ENCODE assay signal across 21 mouse cellular contexts in the genomic region with DNA sequence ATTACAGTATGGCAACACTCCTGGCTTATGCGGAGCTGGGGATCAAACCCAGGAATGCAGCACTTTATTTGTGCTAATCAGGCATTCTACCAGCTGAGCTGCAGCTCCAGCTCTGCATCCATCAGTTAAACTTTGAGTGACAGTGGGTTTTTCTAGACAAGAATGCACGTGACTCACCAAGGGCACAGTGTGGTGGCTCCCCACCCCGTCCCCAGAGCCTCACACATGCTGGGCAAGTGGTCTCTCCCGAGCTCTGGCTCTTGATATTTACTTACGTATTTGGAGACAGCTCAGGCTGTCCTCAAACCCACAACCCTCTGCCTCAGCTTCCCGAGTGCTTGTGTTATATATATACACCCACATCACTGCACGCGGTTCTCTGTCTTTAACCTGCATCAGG.
DNase-seq lines count a peak whose midpoint lies in the region; ATAC-seq and TF ChIP-seq lines count a peak whose summit lies in the region.
"Had no signal": no experiment of that assay in that cellular context is flagged by ENCODE, and none has a peak within 500 bp of the region (broad histone marks: within the 10 kb centered on the region; RNA-seq: fewer than 3 reads in every experiment).

No protein-coding gene starts in this region.

- no peak overlapping the region for H3K9ac ChIP-seq in heart, adult 2 months (ENCODE audit: low read depth, low read length)
- H3K9ac ChIP-seq in lung, embryonic 14.5 days = no peak overlapping the region
- H3K9ac ChIP-seq: limb, embryonic 13.5 days; liver, embryonic 12.5 days had no signal

- peak overlapping the region; percentile 69 for H3K27ac ChIP-seq in heart, adult 2 months
- H3K27ac ChIP-seq in lung, embryonic 14.5 days (ENCODE audit: low read depth) = 0 out of 2 replicates have a peak overlapping the region, but pooled peaks have one; percentile 9
- H3K27ac ChIP-seq in brown adipose tissue, adult 24 weeks (replicated peaks; ENCODE audit: low read depth, low read length) = peak overlapping the region; percentile 74
- H3K27ac ChIP-seq: forebrain, embryonic 10.5 days; hindbrain, embryonic 10.5 days; limb, embryonic 13.5 days; liver, embryonic 12.5 days; midbrain, embryonic 10.5 days had no signal

- TF ChIP-seq EP300 in heart, adult 2 months (IDR thresholded peaks at IDR 0.05; ENCODE audit: insufficient read depth, low read depth, low read length) = no peak

- no peak for DNase-seq in heart, adult 2 months
- no peak for DNase-seq in heart, postnatal 25 days (ENCODE audit: low spot score)
- no peak for DNase-seq in lung, embryonic 14.5 days
- DNase-seq in lung, postnatal 25 days (ENCODE audit: low spot score) = no peak
- no peak for DNase-seq in thymus, postnatal 36 days
- DNase-seq in cerebellum, postnatal 14 days = no peak
- DNase-seq: cerebellum, adult 8-10 months; kidney, postnatal 25 days; layer of hippocampus, adult 9-11 months; right cerebral cortex, adult 18-20 months had no signal

- H3K79me2 ChIP-seq in heart, adult 2 months (replicated peaks; ENCODE audit: control insufficient read depth, insufficient read depth, low read length) = no peaks in the 10 kb centered on the region
- H3K79me2 ChIP-seq in C2C12 (ENCODE audit: control insufficient read depth, insufficient read depth) = no peaks in the 10 kb centered on the region

- no peaks in the 10 kb centered on the region for H3K9me3 ChIP-seq in lung, embryonic 14.5 days (ENCODE audit: low read depth, low read length)
- H3K9me3 ChIP-seq: forebrain, embryonic 10.5 days; hindbrain, embryonic 10.5 days; limb, embryonic 13.5 days; liver, embryonic 12.5 days; midbrain, embryonic 10.5 days had no signal

- no peak overlapping the region for H3K4me3 ChIP-seq in heart, adult 2 months
- H3K4me3 ChIP-seq in lung, embryonic 14.5 days (ENCODE audit: low read depth, low read length) = no peak overlapping the region
- no peak overlapping the region for H3K4me3 ChIP-seq in C2C12 (ENCODE audit: insufficient read depth, poor library complexity, severe bottlenecking)
- H3K4me3 ChIP-seq in brown adipose tissue, adult 24 weeks (ENCODE audit: insufficient read depth, low read depth, low read length) = no peak overlapping the region
- H3K4me3 ChIP-seq: forebrain, embryonic 10.5 days; hindbrain, embryonic 10.5 days; limb, embryonic 13.5 days; liver, embryonic 12.5 days; midbrain, embryonic 10.5 days had no signal

- peaks cover 6% of the 10 kb centered on the region for H3K4me1 ChIP-seq in heart, adult 2 months (ENCODE audit: control insufficient read depth, insufficient read depth, low read length)
- peaks cover 6% of the 10 kb centered on the region; the same call in 1 of the 2 replicates for H3K4me1 ChIP-seq in lung, embryonic 14.5 days (ENCODE audit: insufficient read depth)
- H3K4me1 ChIP-seq in brown adipose tissue, adult 24 weeks (ENCODE audit: control insufficient read depth, insufficient read depth, insufficient read length, low read length) = peaks cover 6% of the 10 kb centered on the region
- H3K4me1 ChIP-seq: liver, embryonic 12.5 days had no signal

- H3K27me3 ChIP-seq in heart, adult 2 months (ENCODE audit: control insufficient read depth, insufficient read depth, low read length) = no peaks in the 10 kb centered on the region
- no peaks in the 10 kb centered on the region for H3K27me3 ChIP-seq in lung, embryonic 14.5 days (ENCODE audit: insufficient read depth, low read length)
- H3K27me3 ChIP-seq in C2C12 (ENCODE audit: control insufficient read depth, insufficient read depth, insufficient read length) = no peaks in the 10 kb centered on the region
- H3K27me3 ChIP-seq: limb, embryonic 13.5 days; liver, embryonic 12.5 days; Patski had no signal

- no peak overlapping the region for H3ac ChIP-seq in C2C12 (ENCODE audit: control insufficient read depth, insufficient read length, low read depth)

- TF ChIP-seq CTCF in heart, adult 2 months (IDR thresholded peaks at IDR 0.05) = no peak
- TF ChIP-seq CTCF in lung, embryonic 14.5 days (IDR thresholded peaks at IDR 0.05; ENCODE audit: low read depth) = no peak
- TF ChIP-seq CTCF in C2C12 (IDR thresholded peaks at IDR 0.05; ENCODE audit: control insufficient read depth, insufficient read depth, insufficient read length) = no peak

- no peak for TF ChIP-seq POLR2A in heart, adult 2 months (IDR thresholded peaks at IDR 0.05; ENCODE audit: insufficient read depth, low read depth, low read length)

- no peaks in the 10 kb centered on the region for H3K36me3 ChIP-seq in heart, adult 2 months (ENCODE audit: control insufficient read depth, insufficient read depth, low read length)
- no peaks in the 10 kb centered on the region for H3K36me3 ChIP-seq in lung, embryonic 14.5 days (ENCODE audit: insufficient read depth)
- H3K36me3 ChIP-seq in C2C12 (ENCODE audit: control insufficient read depth, insufficient read depth) = no peaks in the 10 kb centered on the region
- H3K36me3 ChIP-seq: forebrain, embryonic 10.5 days; hindbrain, embryonic 10.5 days; limb, embryonic 13.5 days; liver, embryonic 12.5 days; midbrain, embryonic 10.5 days had no signal

- no peaks in the 10 kb centered on the region for H3K79me3 ChIP-seq in C2C12 (ENCODE audit: low read depth)

- no peak; the same call in 1 of the 2 replicates for ATAC-seq in lung, embryonic 14.5 days (ENCODE audit: insufficient read depth)
- ATAC-seq: CD4-positive, CD25-positive, alpha-beta regulatory T cell, adult 4 months; hindbrain, postnatal 0 days; liver, embryonic 12.5 days; midbrain, embryonic 16.5 days had no signal

- WGBS in heart, adult 2 months = 80% methylated on average over 8 of the region's 8 CpGs
- WGBS in lung, embryonic 14.5 days = 44% methylated on average over 8 of the region's 8 CpGs

- intact Hi-C loops in heart, adult 2 months (cut with DNase I) = loop anchor here (5.0 kb wide), 1 partner anchor 42 kb away; no protein-coding TSS in a partner anchor
- intact Hi-C loops in heart, postnatal 25 days (cut with DNase I) = loop anchor here (5.0 kb wide), 1 partner anchor 72 kb away; the partner anchor contains the start of genes Iqck and Knop1

- no peak overlapping the region for H3K4me2 ChIP-seq in lung, embryonic 14.5 days
- H3K4me2 ChIP-seq: limb, embryonic 13.5 days; liver, embryonic 12.5 days had no signal

TF ChIP-seq in C2C12, 6 proteins besides CTCF, POLR2A, EP300 and RAD21:
- no peak for TF ChIP-seq MAX (IDR thresholded peaks at IDR 0.05)
- TF ChIP-seq USF1 (IDR thresholded peaks at IDR 0.05; ENCODE audit: low read depth) = peak; percentile 29

Comparison
In these comparisons a context has a peak if more than half of its experiments do, and no peak if none do; other contexts are left out.
1. H3K27ac ChIP-seq: peak in every context shown above with its lines; median percentile 74 in brown adipose tissue, adult 24 weeks; 69 in heart, adult 2 months; 9 in lung, embryonic 14.5 days.